Mouse (Mus musculus) heart, embryonic 16.5 days (tissue): ENCODE data around the gene Rnf216. TPM values are rescaled to one million over a fixed set of nuclear protein-coding genes. Genes with fewer than 3 reads are reported as not detected.

Experiments
- ATAC-seq: fragments of 200-750 bp; cut with Nextera tagmentation; replicated peaks from 2 replicates; pipeline ENCODE4 v1.8.0; 2017; ENCODE audit warnings: moderate number of reproducible peaks; ENCODE audit not compliant: insufficient read depth, low FRiP score; ENCODE audit errors: extremely low read depth
- H3K27ac ChIP-seq: fragments of 300-500 bp; sonication (generic); 2 replicates; pipeline ENCODE4 v1.5.1; 2014; ENCODE audit warnings: mild to moderate bottlenecking, low read length, control low read depth, moderate library complexity
- H3K27me3 ChIP-seq: fragments of 300-500 bp; sonication (generic); 2 replicates; pipeline ENCODE4 v1.6.1; 2014; ENCODE audit warnings: low read length, mixed read lengths; ENCODE audit not compliant: control insufficient read depth, insufficient read depth
- H3K36me3 ChIP-seq: fragments of 300-500 bp; sonication (generic); 2 replicates; pipeline ENCODE4 v1.6.1; 2014; ENCODE audit not compliant: control insufficient read depth, insufficient read depth
- H3K4me1 ChIP-seq: fragments of 300-500 bp; sonication (generic); 2 replicates; pipeline ENCODE4 v1.6.1; 2014; ENCODE audit warnings: low read length, mixed read lengths; ENCODE audit not compliant: control insufficient read depth, insufficient read depth
- H3K4me2 ChIP-seq: fragments of 300-500 bp; sonication (generic); 2 replicates; pipeline ENCODE4 v1.6.1; 2014; ENCODE audit warnings: low read depth, mild to moderate bottlenecking, control low read depth, low read length
- H3K4me3 ChIP-seq: fragments of 300-500 bp; sonication (generic); 2 replicates; pipeline ENCODE4 v1.5.1; 2014; ENCODE audit warnings: mild to moderate bottlenecking, control low read depth, low read length
- H3K9ac ChIP-seq: fragments of 300-500 bp; sonication (generic); 2 replicates; pipeline ENCODE4 v1.6.1; 2014; ENCODE audit warnings: low read length, control low read depth
- H3K9me3 ChIP-seq: fragments of 300-500 bp; sonication (generic); replicated peaks from 2 replicates; pipeline ENCODE4 v1.6.1; 2016; ENCODE audit warnings: low read length; ENCODE audit not compliant: control insufficient read depth
- WGBS: fragments of 180-500 bp; shearing (Covaris S2); extraction: QIAGEN DNeasy Blood & Tissue Kit; methylation state at CpG from one replicate; pipeline ENCODE4 v1.1.7; 2014; 5-methylcytosine and 5-hydroxymethylcytosine counted together
- polyA plus RNA-seq: library from polyadenylated mRNA; unstranded; fragments of >200 nt; fragmentation: Nextera tagmentation; extraction: Ambion mirVana; gene quantifications from 2 replicates; pipeline ENCODE4 v1.2.1, GENCODE M21; 2015

The Rnf216 gene
- polyA plus RNA-seq, 1 experiment from 2014 or later: 22.7 TPM

GRCm38 (mm10) chr5:143122673-143123072, 9.9 kb upstream of the Rnf216 start:
- Histone ChIP-seq H3K27me3 (no peaks in the 10 kb centered on the region), H3K9me3 (no peaks in the 10 kb centered on the region), H3K27ac (no peak overlapping the region), H3K36me3 (no peaks in the 10 kb centered on the region), H3K9ac (no peak overlapping the region), H3K4me3 (no peak overlapping the region), H3K4me1 (peaks cover 1% of the 10 kb centered on the region; the same call in 1 of the 2 replicates), H3K4me2 (no peak overlapping the region)
- WGBS: 35% methylated on average over 1 of the region's 1 CpGs
- ATAC-seq: no peak

- no peaks in the 10 kb centered on the region for H3K9me3 ChIP-seq
- ATAC-seq: no peak
- 65% methylated on average over 8 of the region's 8 CpGs for WGBS
Measured at GRCm38 (mm10) chr5:143122125-143122524, 9.3 kb upstream of the Rnf216 start.

GRCm38 (mm10) chr5:143106842-143107241, 6.0 kb downstream of the Rnf216 start:
- H3K9me3 ChIP-seq: no peaks in the 10 kb centered on the region
- H3K4me2 ChIP-seq: no peak overlapping the region
- no peak overlapping the region for H3K27ac ChIP-seq
- no peak overlapping the region for H3K4me3 ChIP-seq
- no peaks in the 10 kb centered on the region for H3K27me3 ChIP-seq
- peaks cover 14% of the 10 kb centered on the region for H3K4me1 ChIP-seq
- WGBS: 88% methylated on average over 3 of the region's 3 CpGs
- ATAC-seq: no peak
- no peaks in the 10 kb centered on the region for H3K36me3 ChIP-seq
- H3K9ac ChIP-seq: no peak overlapping the region

More at GRCm38 (mm10) chr5:143122125-143122524, 9.3 kb upstream of the Rnf216 start:
- no peak overlapping the region for H3K4me3 ChIP-seq
- H3K4me2 ChIP-seq: no peak overlapping the region
- no peak overlapping the region for H3K27ac ChIP-seq
- no peaks in the 10 kb centered on the region for H3K27me3 ChIP-seq
- H3K4me1 ChIP-seq: no peaks in the 10 kb centered on the region
- no peak overlapping the region for H3K9ac ChIP-seq
- no peaks in the 10 kb centered on the region for H3K36me3 ChIP-seq

GRCm38 (mm10) chr5:143103231-143103630, 9.6 kb downstream of the Rnf216 start:
- no peak overlapping the region for H3K9ac ChIP-seq
- ATAC-seq: no peak
- 91% methylated on average over 2 of the region's 2 CpGs for WGBS

GRCm38 (mm10) chr5:143101626-143102025, 11.2 kb downstream of the Rnf216 start:
- H3K9ac ChIP-seq: no peak overlapping the region

More at GRCm38 (mm10) chr5:143103231-143103630, 9.6 kb downstream of the Rnf216 start:
- H3K4me2 ChIP-seq: no peak overlapping the region
- H3K9me3 ChIP-seq: no peaks in the 10 kb centered on the region
- no peaks in the 10 kb centered on the region for H3K4me1 ChIP-seq
- no peak overlapping the region for H3K27ac ChIP-seq
- no peaks in the 10 kb centered on the region for H3K27me3 ChIP-seq
- H3K36me3 ChIP-seq: no peaks in the 10 kb centered on the region
- H3K4me3 ChIP-seq: no peak overlapping the region

GRCm38 (mm10) chr5:143095256-143095655, 17.5 kb downstream of the Rnf216 start:
- H3K27ac ChIP-seq: no peak overlapping the region
- no peak overlapping the region for H3K4me2 ChIP-seq
- H3K4me3 ChIP-seq: no peak overlapping the region
- 90% methylated on average over 7 of the region's 7 CpGs for WGBS
- H3K27me3 ChIP-seq: no peaks in the 10 kb centered on the region
- H3K4me1 ChIP-seq: no peaks in the 10 kb centered on the region
- no peak for ATAC-seq
- H3K9ac ChIP-seq: no peak overlapping the region
- peaks cover 11% of the 10 kb centered on the region for H3K36me3 ChIP-seq
- H3K9me3 ChIP-seq: no peaks in the 10 kb centered on the region

More at GRCm38 (mm10) chr5:143101626-143102025, 11.2 kb downstream of the Rnf216 start:
- Histone ChIP-seq H3K27ac (no peak overlapping the region), H3K36me3 (no peaks in the 10 kb centered on the region), H3K4me2 (no peak overlapping the region), H3K4me1 (no peaks in the 10 kb centered on the region), H3K9me3 (no peaks in the 10 kb centered on the region), H3K27me3 (no peaks in the 10 kb centered on the region), H3K4me3 (no peak overlapping the region)
- 68% methylated on average over 1 of the region's 1 CpGs for WGBS
- no peak for ATAC-seq

GRCm38 (mm10) chr5:143092891-143093290, 19.9 kb downstream of the Rnf216 start:
- Histone ChIP-seq H3K4me2 (no peak overlapping the region), H3K9ac (no peak overlapping the region), H3K27me3 (no peaks in the 10 kb centered on the region), H3K27ac (no peak overlapping the region), H3K36me3 (peaks cover 28% of the 10 kb centered on the region), H3K4me1 (no peaks in the 10 kb centered on the region), H3K9me3 (no peaks in the 10 kb centered on the region), H3K4me3 (no peak overlapping the region)
- 45% methylated on average over 3 of the region's 3 CpGs for WGBS
- ATAC-seq: no peak

- Histone ChIP-seq H3K4me1 (no peaks in the 10 kb centered on the region), H3K9me3 (no peaks in the 10 kb centered on the region), H3K36me3 (peaks cover 37% of the 10 kb centered on the region), H3K27me3 (no peaks in the 10 kb centered on the region), H3K4me3 (no peak overlapping the region), H3K4me2 (no peak overlapping the region), H3K9ac (no peak overlapping the region), H3K27ac (no peak overlapping the region)
- 64% methylated on average over 4 of the region's 4 CpGs for WGBS
- ATAC-seq: no peak
Measured at GRCm38 (mm10) chr5:143084898-143085297, 27.9 kb downstream of the Rnf216 start.

GRCm38 (mm10) chr5:143079806-143080205, 33.0 kb downstream of the Rnf216 start:
- 97% methylated on average over 1 of the region's 1 CpGs for WGBS
- no peak for ATAC-seq
- Histone ChIP-seq H3K36me3 (peaks cover 39% of the 10 kb centered on the region), H3K27ac (no peak overlapping the region), H3K9me3 (no peaks in the 10 kb centered on the region), H3K4me3 (no peak overlapping the region), H3K4me1 (no peaks in the 10 kb centered on the region), H3K27me3 (no peaks in the 10 kb centered on the region), H3K4me2 (no peak overlapping the region), H3K9ac (no peak overlapping the region)
